Mouse (Mus musculus) hindbrain, postnatal 0 days (tissue): ENCODE data around the gene Apobec3. TPM values are rescaled to one million over a fixed set of nuclear protein-coding genes. Genes with fewer than 3 reads are reported as not detected.
"Not testable (repeated sequence)": the region's sequence is repeated elsewhere in the genome, so short reads cannot be mapped to it uniquely, and the experiment has no call there.

ENCODE experiments used
- ATAC-seq: fragments of 200-750 bp; cut with Nextera tagmentation; 2 replicates; pipeline ENCODE4 v1.8.0; 2017; ENCODE audit warnings: mild to moderate bottlenecking, moderate TSS enrichment, moderate library complexity
- DNase-seq: peaks from one replicate; pipeline ENCODE4 v3.0.0-alpha.2; 2015; ENCODE audit warnings: low spot score
- H3K27ac ChIP-seq: fragments of 300-500 bp; sonication (generic); 2 replicates; pipeline ENCODE4 v1.5.1; 2014; ENCODE audit warnings: mild to moderate bottlenecking
- H3K27me3 ChIP-seq: fragments of 300-500 bp; sonication (generic); 2 replicates; pipeline ENCODE4 v1.6.1; 2014; ENCODE audit warnings: low read length, mixed read lengths; ENCODE audit not compliant: insufficient read depth
- H3K36me3 ChIP-seq: fragments of 300-500 bp; sonication (generic); 2 replicates; pipeline ENCODE4 v1.6.1; 2014; ENCODE audit warnings: low read length, mixed read lengths; ENCODE audit not compliant: insufficient read depth
- H3K4me1 ChIP-seq: fragments of 300-500 bp; sonication (generic); 2 replicates; pipeline ENCODE4 v1.6.1; 2014; ENCODE audit warnings: antibody characterized with exemption, low read length, mixed read lengths; ENCODE audit not compliant: insufficient read depth
- H3K4me2 ChIP-seq: fragments of 300-500 bp; sonication (generic); 2 replicates; pipeline ENCODE4 v1.6.1; 2014; ENCODE audit warnings: low read depth, mild to moderate bottlenecking, low read length, moderate library complexity, mixed read lengths
- H3K4me3 ChIP-seq: fragments of 300-500 bp; sonication (generic); 2 replicates; pipeline ENCODE4 v1.5.1; 2014; ENCODE audit warnings: low read length
- H3K9ac ChIP-seq: fragments of 300-500 bp; sonication (generic); replicated peaks from 2 replicates; pipeline ENCODE4 v1.6.1; 2014; ENCODE audit warnings: mild to moderate bottlenecking, low read length, moderate library complexity, mixed read lengths
- H3K9me3 ChIP-seq: fragments of 300-500 bp; sonication (generic); 2 replicates; pipeline ENCODE4 v1.6.1; 2016; ENCODE audit warnings: low read length, mixed read lengths
- CTCF ChIP-seq: IDR thresholded peaks from 2 replicates; pipeline ENCODE4 v1.5.1; 2016; ENCODE audit warnings: antibody characterized with exemption, control low read depth, low read depth
- WGBS: fragments of 180-500 bp; shearing (Covaris S2); extraction: QIAGEN DNeasy Blood & Tissue Kit; methylation state at CpG from one replicate; pipeline ENCODE4 v1.1.7; 2014; 5-methylcytosine and 5-hydroxymethylcytosine counted together
- polyA plus RNA-seq: library from polyadenylated mRNA; unstranded; fragments of >200 nt; fragmentation: Nextera tagmentation; extraction: Ambion mirVana; gene quantifications from 2 replicates; pipeline ENCODE4 v1.2.1, GENCODE M21; 2015
- total RNA-seq: library from RNA; depleted of rRNA; stranded (reverse); fragments of >200 nt; gene quantifications from 2 replicates; pipeline ENCODE4 v1.2.3, GENCODE M21; 2014

Apobec3 gene
- total and polyA plus RNA-seq, 2 experiments from 2014 or later: 3.5 to 3.9 TPM

- ATAC-seq, H3K4me3 ChIP-seq, H3K27me3 ChIP-seq, DNase-seq, H3K4me2 ChIP-seq, H3K9ac ChIP-seq, H3K27ac ChIP-seq, H3K36me3 ChIP-seq, H3K9me3 ChIP-seq, H3K4me1 ChIP-seq: not testable (repeated sequence)
- WGBS: 84% methylated on average over 1 of the region's 1 CpGs
- peak; percentile 14; the same call in 1 of the 2 replicates for TF ChIP-seq CTCF
Measured at GRCm38 (mm10) chr15:79910812-79911211, 19.4 kb downstream of the Apobec3 start.

DNA sequence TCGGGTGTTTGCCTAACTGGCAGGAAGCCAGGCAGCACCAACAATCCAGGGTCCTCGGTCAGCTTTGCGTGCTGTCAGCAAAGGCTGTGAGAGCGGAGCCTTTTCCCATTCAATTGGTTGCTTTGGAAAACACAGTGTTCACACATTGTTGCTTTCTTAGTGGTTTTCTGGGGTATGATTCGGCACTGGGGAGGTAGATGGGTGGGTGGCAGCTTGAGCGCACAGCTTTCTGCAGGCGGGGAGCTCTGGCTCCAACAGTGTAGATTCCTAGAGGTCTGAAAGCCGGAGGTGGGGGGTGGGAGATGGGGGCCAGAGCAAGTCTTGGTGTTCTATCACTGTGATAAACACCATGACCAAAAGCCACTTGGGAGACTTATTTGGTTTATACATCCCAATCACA is 19.9 kb downstream of the Apobec3 start:
- no peak for TF ChIP-seq CTCF
- Histone ChIP-seq H3K27ac (no peak overlapping the region), H3K27me3 (no peaks in the 10 kb centered on the region), H3K9me3 (no peaks in the 10 kb centered on the region), H3K4me3 (no peak overlapping the region), H3K4me1 (no peaks in the 10 kb centered on the region), H3K36me3 (no peaks in the 10 kb centered on the region), H3K4me2 (no peak overlapping the region), H3K9ac (no peak overlapping the region)
- DNase-seq (no peak), ATAC-seq (no peak)
- 83% methylated on average over 8 of the region's 8 CpGs for WGBS

- 88% methylated on average over 6 of the region's 6 CpGs for WGBS
- no peak for TF ChIP-seq CTCF
- ATAC-seq (no peak), DNase-seq (no peak)
- Histone ChIP-seq H3K9me3 (no peaks in the 10 kb centered on the region), H3K27me3 (no peaks in the 10 kb centered on the region), H3K9ac (no peak overlapping the region), H3K36me3 (no peaks in the 10 kb centered on the region; the same call in 1 of the 2 replicates), H3K4me3 (no peak overlapping the region), H3K4me1 (no peaks in the 10 kb centered on the region), H3K4me2 (no peak overlapping the region), H3K27ac (no peak overlapping the region)
Measured at GRCm38 (mm10) chr15:79913761-79914346, 22.4 kb downstream of the Apobec3 start.

GRCm38 (mm10) chr15:79914357-79914756 is 22.9 kb downstream of the Apobec3 start:
- peak; percentile 73 for TF ChIP-seq CTCF
- Histone ChIP-seq H3K27me3 (no peaks in the 10 kb centered on the region), H3K4me2 (no peak overlapping the region), H3K9ac (no peak overlapping the region), H3K9me3 (no peaks in the 10 kb centered on the region), H3K4me3 (no peak overlapping the region), H3K27ac (no peak overlapping the region), H3K36me3 (no peaks in the 10 kb centered on the region; the same call in 1 of the 2 replicates), H3K4me1 (no peaks in the 10 kb centered on the region)
- DNase-seq (peak; percentile 67), ATAC-seq (peak; percentile 67)
- WGBS: 74% methylated on average over 3 of the region's 3 CpGs

DNA sequence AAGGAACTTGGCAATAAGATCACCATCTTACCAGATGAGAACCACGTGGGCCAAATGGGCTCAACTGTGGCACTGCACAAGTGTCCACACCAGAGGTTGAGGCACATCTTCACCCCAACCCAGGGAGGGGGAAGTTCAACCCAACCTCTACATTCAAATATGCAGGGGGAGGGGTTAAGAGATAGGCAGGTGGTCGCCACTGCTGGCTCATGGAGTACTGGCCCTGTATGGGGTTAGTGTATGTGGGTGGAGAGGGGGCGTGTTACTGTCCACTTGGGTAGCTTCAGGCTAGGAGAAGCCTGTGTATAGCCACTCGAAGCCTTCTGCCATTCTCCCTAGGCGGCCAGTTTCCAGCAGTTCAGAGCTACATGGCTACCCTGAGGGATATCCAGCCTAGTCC is 24.7 kb downstream of the Apobec3 start:
- no peak overlapping the region for H3K9ac ChIP-seq
- no peaks in the 10 kb centered on the region; the same call in 1 of the 2 replicates for H3K36me3 ChIP-seq
- H3K4me3 ChIP-seq: no peak overlapping the region
- H3K27me3 ChIP-seq: no peaks in the 10 kb centered on the region
- TF ChIP-seq CTCF: no peak
- H3K4me2 ChIP-seq: no peak overlapping the region
- 84% methylated on average over 5 of the region's 5 CpGs for WGBS
- no peaks in the 10 kb centered on the region for H3K9me3 ChIP-seq
- ATAC-seq (no peak), DNase-seq (no peak)
- H3K27ac ChIP-seq: no peak overlapping the region
- H3K4me1 ChIP-seq: no peaks in the 10 kb centered on the region

- Histone ChIP-seq H3K4me1 (no peaks in the 10 kb centered on the region), H3K9me3 (no peaks in the 10 kb centered on the region), H3K36me3 (no peaks in the 10 kb centered on the region; the same call in 1 of the 2 replicates), H3K27me3 (no peaks in the 10 kb centered on the region), H3K4me3 (no peak overlapping the region), H3K27ac (no peak overlapping the region), H3K9ac (no peak overlapping the region), H3K4me2 (no peak overlapping the region)
- WGBS: 96% methylated on average over 14 of the region's 14 CpGs
- no peak for ATAC-seq
- DNase-seq: no peak
- no peak for TF ChIP-seq CTCF
Measured at GRCm38 (mm10) chr15:79917111-79917720, 25.8 kb downstream of the Apobec3 start.

GRCm38 (mm10) chr15:79918485-79918884 is 27.0 kb downstream of the Apobec3 start:
- 91% methylated on average over 16 of the region's 16 CpGs for WGBS

More at GRCm38 (mm10) chr15:79918485-79918884, 27.0 kb downstream of the Apobec3 start:
- no peaks in the 10 kb centered on the region for H3K9me3 ChIP-seq
- ATAC-seq: no peak
- H3K27ac ChIP-seq: no peak overlapping the region
- H3K36me3 ChIP-seq: no peaks in the 10 kb centered on the region; the same call in 1 of the 2 replicates
- H3K4me1 ChIP-seq: no peaks in the 10 kb centered on the region
- no peak for DNase-seq
- H3K9ac ChIP-seq: no peak overlapping the region
- no peak overlapping the region for H3K4me2 ChIP-seq
- no peak for TF ChIP-seq CTCF
- no peak overlapping the region for H3K4me3 ChIP-seq
- no peaks in the 10 kb centered on the region for H3K27me3 ChIP-seq
